Mouse (Mus musculus) kidney, postnatal 4 days (tissue): ENCODE results near the gene Mamld1.

Experiments
- DNase-seq, 2 experiments: peaks; one replicate each; pipeline ENCODE4 v3.0.0; 2021; ENCODE audit warnings: mixed read lengths in 2 of 2

Gene Mamld1

GRCm38 (mm10) chrX:71141390-71141789 lies 91.3 kb downstream of the Mamld1 start:
- DNase-seq = no peak

- peak in 1 of 2 experiments; percentile 16 for DNase-seq
Measured at GRCm38 (mm10) chrX:71149441-71150050, 99.5 kb downstream of the Mamld1 start.

DNA sequence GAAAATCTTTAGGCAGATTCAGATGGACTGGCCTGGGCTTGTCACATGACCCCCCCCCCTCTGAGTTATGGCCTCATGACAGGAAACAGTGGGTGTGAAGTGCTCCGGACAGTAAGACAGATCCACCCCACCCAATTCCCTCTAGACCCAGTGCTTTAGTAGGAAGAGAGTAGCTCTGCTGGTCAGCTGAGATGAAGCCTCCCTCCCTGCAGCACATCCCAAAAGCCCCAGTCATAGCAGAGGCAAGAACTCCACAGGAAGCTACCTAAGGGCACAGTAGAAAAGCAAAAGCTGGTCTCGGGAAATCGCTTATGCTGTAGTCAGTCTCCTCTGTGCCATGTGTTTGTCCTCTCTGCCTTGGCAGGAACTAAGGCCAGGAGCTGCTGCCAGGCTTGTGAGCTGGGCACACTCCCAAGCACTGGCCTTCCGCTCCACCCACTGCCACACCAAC lies 100.5 kb downstream of the Mamld1 start:
- DNase-seq = peak in 1 of 2 experiments; percentile 1

GRCm38 (mm10) chrX:71181526-71181925 lies 131.5 kb downstream of the Mamld1 start:
- DNase-seq = no peak

- no peak for DNase-seq
Measured at GRCm38 (mm10) chrX:71183671-71184070, 133.6 kb downstream of the Mamld1 start.

DNA sequence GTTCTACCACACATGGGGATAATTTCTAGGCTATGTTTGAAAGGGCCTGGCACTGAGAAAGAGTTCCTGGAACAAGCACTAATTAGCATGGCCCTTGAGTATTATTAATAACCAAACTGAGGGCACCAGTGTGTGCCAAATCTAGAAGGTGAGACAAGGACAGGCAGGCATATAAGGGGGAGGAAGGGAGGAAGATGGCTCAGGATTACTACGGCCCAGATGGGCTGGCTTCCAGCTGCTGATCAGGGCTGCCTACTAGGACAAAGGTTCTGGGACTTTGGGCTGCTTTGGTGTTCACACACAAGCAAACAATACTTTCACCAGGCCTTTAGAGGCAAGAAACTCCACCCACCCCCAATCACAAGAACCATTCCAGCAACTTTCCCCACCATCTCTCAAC lies 136.3 kb downstream of the Mamld1 start:
- no peak for DNase-seq

DNA sequence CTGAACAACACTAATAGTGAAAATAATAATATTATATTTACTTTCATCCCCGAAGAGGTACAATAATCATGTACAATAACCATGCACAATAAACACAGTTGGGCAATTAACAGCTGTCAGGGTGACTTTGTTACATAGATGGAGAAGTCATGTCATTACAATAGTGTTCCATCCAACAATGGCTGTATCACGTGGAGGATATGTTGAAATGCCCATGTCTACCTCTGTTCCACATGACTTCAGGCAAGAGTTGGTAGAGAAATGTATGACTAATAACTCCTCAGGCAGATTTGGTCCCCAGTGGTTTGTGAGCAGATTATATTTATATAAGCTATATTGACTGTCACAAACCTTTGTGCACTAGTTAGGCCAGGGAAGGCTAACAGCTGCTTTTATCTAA lies 154.7 kb downstream of the Mamld1 start:
- no peak for DNase-seq
